Mouse (Mus musculus) macrophage (primary cell): ENCODE data around the gene Cyp1a1. TPM values are rescaled to one million over a fixed set of nuclear protein-coding genes. Genes with fewer than 3 reads are reported as not detected.
"Not testable (repeated sequence)": the region's sequence is repeated elsewhere in the genome, so short reads cannot be mapped to it uniquely, and the experiment has no call there.

Source experiments
- H3K27ac ChIP-seq: fragments of 350-480 bp; formaldehyde crosslinking; 2 replicates; pipeline ENCODE4 v1.9.0; 2021
- H3K36me3 ChIP-seq: fragments of 350-480 bp; formaldehyde crosslinking; 2 replicates; pipeline ENCODE4 v1.9.0; 2021; ENCODE audit errors: inconsistent target
- H3K4me3 ChIP-seq: fragments of 350-480 bp; formaldehyde crosslinking; 2 replicates; pipeline ENCODE4 v1.9.0; 2021; ENCODE audit errors: inconsistent target
- H3K79me2 ChIP-seq: fragments of 350-480 bp; formaldehyde crosslinking; 2 replicates; pipeline ENCODE4 v1.9.0; 2021; ENCODE audit errors: inconsistent target
- WGBS: methylation state at CpG from one replicate; pipeline ENCODE4 v1.1.7; 2026; ENCODE audit warnings: inconsistent platforms; ENCODE audit not compliant: missing documents; 5-methylcytosine and 5-hydroxymethylcytosine counted together
- polyA plus RNA-seq: library from polyadenylated mRNA; stranded (reverse); fragments of 250-400 nt; gene quantifications from 3 replicates; pipeline ENCODE4 v1.2.4, GENCODE M21; 2018; ENCODE audit warnings: inconsistent platforms

Cyp1a1 gene
- polyA plus RNA-seq, 1 experiment from 2014 or later, result not detected

DNA sequence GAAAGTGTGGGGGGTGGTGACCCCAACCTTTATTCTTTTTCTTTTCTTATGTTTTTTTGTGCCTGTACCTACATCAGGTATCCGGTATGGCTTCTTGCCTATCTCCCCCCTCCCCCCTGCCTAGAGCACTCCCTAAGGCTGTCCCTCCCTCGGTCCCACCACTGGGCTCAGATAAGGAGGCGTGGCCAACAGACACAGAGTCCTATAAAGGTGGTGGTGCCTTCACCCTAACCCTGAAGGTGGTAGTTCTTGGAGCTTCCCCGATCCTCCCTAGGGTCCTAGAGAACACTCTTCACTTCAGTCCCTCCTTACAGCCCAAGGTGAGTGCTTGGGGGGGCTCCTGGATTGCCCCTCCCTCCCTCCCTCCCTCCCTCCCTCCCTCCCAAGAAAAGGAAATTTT is 9.7 kb downstream of the Cyp1a1 start:
- Histone ChIP-seq H3K4me3 (no peak overlapping the region), H3K79me2 (no peaks in the 10 kb centered on the region), H3K36me3 (no peaks in the 10 kb centered on the region), H3K27ac (no peak overlapping the region)
- WGBS, result 48% methylated on average over 4 of the region's 4 CpGs

DNA sequence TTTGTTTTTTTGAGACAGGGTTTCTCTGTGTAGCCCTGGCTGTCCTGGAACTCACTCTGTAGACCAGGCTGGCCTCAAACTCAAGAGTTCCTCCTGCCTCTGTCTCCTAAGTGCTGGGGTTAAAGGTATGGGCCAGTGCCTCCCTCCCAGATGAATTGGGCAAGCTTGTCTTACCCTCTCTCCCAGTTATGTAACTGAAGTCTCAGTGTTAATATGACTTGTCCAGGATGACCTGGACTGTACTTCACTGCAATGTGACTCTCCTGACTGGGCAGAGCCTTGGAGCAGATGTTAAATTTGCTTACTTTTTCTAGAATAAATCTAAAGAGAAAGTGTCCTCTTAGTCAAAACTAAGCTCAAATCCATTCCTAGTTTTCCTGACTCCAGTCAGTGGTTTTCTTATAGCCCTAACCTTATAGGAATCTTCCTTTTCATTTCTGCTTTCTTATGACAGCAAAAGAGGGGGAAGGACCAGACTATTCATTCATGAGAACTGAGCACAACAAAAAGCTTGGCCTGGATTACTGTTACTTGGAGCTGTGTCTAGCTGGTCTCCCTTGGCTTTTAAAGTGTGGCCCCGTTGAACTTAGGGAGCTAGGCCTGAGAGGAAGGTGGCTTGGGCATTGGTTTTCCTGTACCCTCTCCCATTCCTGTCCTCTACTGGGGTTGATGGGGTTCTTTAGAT is 10.9 kb downstream of the Cyp1a1 start:
- H3K36me3 ChIP-seq, result no peaks in the 10 kb centered on the region
- no peak overlapping the region for H3K27ac ChIP-seq
- H3K79me2 ChIP-seq, result no peaks in the 10 kb centered on the region
- H3K4me3 ChIP-seq, result no peak overlapping the region
- 54% methylated on average over 1 of the region's 1 CpGs for WGBS

DNA sequence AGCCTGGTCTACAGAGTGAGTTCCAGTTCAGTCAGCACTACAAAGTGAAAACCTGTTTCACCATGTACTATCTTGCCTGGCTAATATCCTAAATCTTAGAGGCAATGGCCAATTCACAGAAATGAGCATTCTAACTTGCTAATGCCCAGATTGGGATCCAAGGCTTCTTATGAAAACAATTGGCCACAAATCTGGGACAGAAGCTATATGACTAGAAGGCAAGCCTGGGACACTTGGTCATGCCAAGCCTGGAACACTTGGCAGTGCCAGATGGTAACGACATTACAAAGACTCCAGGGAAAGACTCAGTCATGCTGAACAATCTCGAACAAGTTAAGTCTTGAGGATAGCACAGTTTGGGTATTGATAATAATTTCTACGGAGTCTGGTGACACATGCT is 18.8 kb downstream of the Cyp1a1 start:
- WGBS, result 98% methylated on average over 3 of the region's 3 CpGs
- no peak overlapping the region for H3K4me3 ChIP-seq
- H3K27ac ChIP-seq, result no peak overlapping the region
- peaks cover 30% of the 10 kb centered on the region for H3K79me2 ChIP-seq
- no peaks in the 10 kb centered on the region for H3K36me3 ChIP-seq

DNA sequence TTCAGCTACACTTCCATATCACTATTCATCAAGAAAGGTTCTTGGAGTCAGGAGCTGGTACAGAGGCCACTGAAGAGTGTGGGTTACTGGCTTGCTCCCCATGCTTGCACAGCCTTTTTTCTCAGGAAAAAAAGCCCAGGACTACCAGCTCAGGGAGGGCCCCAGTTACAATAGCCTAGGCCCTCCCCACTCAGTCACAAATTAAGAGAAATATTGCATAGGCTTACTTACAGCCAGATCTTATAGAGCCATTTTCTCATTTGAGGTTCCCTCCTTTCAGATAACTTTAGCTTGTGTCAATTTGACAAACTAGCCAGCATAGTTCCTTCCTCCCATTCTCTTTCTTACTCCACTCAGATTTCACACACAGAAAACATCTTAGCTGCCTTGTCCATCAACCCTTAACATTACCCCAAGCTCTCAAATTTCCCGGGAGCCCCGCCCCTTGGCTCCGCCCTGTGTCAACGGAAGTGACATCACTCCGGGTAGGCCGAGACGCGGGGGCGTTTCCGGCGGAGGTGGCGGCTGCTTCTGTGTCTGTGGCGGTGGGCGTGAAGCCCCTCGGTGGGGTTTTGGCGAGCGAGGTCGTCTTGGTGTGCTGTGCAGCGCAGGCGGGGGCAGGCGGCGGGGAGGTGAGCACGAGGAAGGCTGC is 20.5 kb downstream of the Cyp1a1 start, which contains the start of gene Edc3:
Gene Edc3 (plus strand): TSS at position 473 of the 652 bp plus-strand sequence.
- Histone ChIP-seq H3K4me3 (peak within 1 kb of the TSS; percentile 58), H3K36me3 (peaks cover 3% of the 10 kb centered on the region; the same call in 1 of the 2 replicates), H3K27ac (0 out of 2 replicates have a peak within 1 kb of the TSS, but pooled peaks have one; percentile 12), H3K79me2 (peaks cover 46% of the 10 kb centered on the region)
- WGBS, result 0% methylated on average over 22 of the region's 23 CpGs

DNA sequence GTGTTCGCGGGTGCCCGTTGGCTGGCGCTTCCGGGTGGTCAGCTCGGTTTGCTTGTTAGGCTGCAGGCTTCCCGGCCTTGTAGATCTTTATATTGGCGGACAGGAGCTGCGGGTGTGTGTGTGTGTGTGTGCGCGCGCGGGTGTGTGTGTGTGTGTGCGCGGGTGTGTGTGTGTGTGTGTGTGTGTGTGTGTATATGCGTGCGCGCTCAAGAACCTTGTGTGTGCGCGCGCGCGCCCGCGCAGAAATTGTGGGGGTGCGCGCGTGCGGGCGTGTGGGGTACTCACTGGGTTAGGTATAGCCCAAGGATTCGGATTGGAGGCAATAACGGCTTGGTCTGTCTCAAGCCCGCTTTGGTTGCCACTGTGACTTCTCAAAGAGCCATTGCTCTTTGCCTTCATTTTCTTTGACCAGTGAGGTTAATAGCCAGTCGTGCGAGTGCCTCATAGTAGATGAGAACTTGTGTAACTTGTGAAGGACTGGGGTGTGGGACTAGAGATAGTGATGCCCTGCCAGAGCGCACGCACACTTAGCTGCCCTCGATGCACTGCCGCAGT is 21.1 kb downstream of the Cyp1a1 start:
- H3K4me3 ChIP-seq, result peak overlapping the region; percentile 58
- peaks cover 8% of the 10 kb centered on the region; the same call in 1 of the 2 replicates for H3K36me3 ChIP-seq
- WGBS, result 3% methylated on average over 23 of the region's 39 CpGs
- 0 out of 2 replicates have a peak overlapping the region, but pooled peaks have one; percentile 12 for H3K27ac ChIP-seq
- H3K79me2 ChIP-seq, result peaks cover 46% of the 10 kb centered on the region

DNA sequence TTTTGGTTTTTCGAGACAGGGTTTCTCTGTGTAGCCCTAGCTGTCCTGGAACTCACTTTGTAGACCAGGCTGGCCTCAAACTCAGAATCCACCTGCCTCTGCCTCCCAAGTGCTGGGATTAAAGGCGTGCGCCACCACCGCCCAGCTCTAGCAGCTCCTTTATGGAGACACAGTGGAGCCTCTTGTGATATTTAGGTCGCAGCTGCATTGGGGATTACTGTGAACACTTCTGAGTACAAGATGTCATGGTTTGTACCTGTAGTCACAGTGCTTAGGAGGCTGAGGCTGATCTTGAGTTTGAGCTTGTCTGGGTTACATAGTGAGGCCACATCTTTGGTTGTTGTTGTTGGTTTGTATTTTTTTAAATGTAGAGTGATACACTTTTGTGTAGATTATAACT is 22.5 kb downstream of the Cyp1a1 start:
- 98% methylated on average over 4 of the region's 5 CpGs for WGBS
- H3K4me3 ChIP-seq, H3K27ac ChIP-seq: not testable (repeated sequence)
- Histone ChIP-seq H3K79me2 (peaks cover 46% of the 10 kb centered on the region), H3K36me3 (peaks cover 20% of the 10 kb centered on the region)

DNA sequence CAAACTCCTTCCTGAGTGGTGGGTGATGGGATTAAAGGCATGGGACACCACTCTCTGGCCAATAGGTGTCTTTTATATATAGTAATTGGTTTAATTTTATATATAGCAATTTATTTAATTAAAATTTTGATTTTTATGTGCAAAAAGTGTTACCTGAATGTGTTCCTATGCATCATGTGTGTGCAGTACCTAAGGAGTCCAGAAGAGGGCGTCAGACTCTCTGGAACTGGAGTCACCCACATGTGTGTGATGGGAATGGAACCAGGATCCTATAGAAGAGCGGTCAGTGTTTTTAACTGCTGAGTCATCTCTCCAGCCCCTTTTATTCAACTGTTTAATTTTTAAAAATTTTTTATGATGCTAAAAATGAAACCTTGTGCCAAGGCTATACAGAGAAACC is 24.5 kb downstream of the Cyp1a1 start:
- WGBS, result 85% methylated on average over 2 of the region's 2 CpGs
- no peak overlapping the region for H3K27ac ChIP-seq
- H3K36me3 ChIP-seq, result peaks cover 40% of the 10 kb centered on the region
- H3K4me3 ChIP-seq, result no peak overlapping the region
- peaks cover 46% of the 10 kb centered on the region for H3K79me2 ChIP-seq

DNA sequence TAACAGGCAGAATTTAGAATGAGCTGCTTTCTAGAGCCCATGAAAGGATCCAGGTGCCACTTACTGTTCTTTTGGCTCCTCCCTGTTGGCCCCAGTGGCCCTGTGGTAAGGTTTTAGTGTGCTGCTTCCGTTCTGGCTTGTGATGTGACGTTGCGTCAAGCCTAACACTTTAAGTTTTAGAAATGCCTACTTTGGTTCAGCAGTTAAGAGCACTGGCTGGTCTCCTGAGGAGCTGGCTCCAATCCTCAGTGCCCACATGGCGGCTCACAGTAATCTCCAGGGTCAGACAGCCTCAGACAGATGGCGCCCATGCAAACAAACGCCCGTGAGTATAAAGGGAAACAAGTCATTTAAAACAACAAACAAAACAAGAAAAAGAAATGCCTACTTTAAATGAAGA is 30.7 kb downstream of the Cyp1a1 start:
- WGBS, result 79% methylated on average over 7 of the region's 7 CpGs
- Histone ChIP-seq H3K36me3 (peaks cover 60% of the 10 kb centered on the region), H3K4me3 (no peak overlapping the region), H3K79me2 (peaks cover 30% of the 10 kb centered on the region; the same call in 1 of the 2 replicates), H3K27ac (no peak overlapping the region)

DNA sequence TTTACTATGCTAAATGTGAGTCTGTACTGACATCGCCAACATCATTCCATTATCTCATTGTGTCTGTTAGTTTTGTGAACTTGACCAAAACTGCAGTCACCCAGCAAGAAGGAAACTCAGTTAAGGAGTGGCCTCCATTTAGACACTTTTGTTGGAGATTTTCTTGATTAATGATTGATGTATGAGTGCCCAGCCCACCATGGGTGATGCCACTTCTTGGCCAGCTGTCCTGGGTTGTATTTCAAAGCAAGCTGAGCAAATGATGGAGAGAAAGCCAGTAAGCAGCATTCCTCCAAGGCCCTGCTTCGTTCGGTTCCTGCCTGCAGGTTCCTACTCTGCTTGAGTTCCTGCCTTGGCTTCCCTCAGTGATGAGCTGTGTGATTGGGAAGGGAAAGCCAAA is 33.0 kb downstream of the Cyp1a1 start:
- H3K79me2 ChIP-seq, result peaks cover 53% of the 10 kb centered on the region
- peaks cover 41% of the 10 kb centered on the region for H3K36me3 ChIP-seq
- 88% methylated on average over 3 of the region's 3 CpGs for WGBS
- no peak overlapping the region for H3K4me3 ChIP-seq
- H3K27ac ChIP-seq, result no peak overlapping the region

DNA sequence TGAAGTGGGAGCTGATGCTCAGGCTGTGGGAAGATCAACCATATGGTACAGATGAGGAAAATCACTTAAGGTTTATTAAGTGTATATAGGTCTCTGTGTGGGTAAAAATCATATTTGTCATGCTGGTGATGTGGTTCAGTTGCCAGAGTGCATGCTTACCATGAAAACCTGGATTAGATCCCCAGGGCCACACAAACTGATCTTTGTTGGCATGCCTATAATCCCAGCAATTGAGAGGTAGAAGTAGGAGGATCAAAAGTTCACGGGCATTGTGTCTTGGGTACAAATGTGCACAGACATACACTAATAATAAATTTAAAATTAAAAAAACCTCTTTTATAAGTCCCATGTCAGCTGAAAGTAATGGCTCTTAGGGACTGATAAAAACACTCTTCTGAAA is 34.6 kb downstream of the Cyp1a1 start:
- Histone ChIP-seq H3K27ac (no peak overlapping the region), H3K4me3 (no peak overlapping the region), H3K79me2 (peaks cover 63% of the 10 kb centered on the region), H3K36me3 (peaks cover 39% of the 10 kb centered on the region)
- 86% methylated on average over 1 of the region's 1 CpGs for WGBS

DNA sequence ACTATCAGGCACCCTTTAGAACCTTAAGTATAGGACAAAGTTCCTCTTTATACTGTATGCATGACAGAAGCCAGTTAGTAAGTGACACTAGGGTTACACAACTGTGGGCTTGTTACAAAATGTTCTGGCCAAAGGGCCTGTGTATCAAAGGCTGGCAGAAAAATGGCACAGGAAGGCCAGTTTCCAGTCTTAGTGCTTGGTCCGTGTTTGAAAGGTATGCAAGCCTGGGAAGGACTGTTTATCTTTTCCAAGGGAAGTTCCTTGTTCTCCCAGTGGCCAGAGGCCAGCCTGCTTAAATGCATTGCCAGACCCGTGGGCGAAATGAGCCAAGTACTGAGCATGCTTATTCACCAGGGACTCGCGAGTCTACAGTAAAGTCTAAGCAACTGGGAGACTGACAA is 35.6 kb downstream of the Cyp1a1 start:
- WGBS, result 22% methylated on average over 5 of the region's 5 CpGs
- Histone ChIP-seq H3K27ac (no peak overlapping the region), H3K36me3 (peaks cover 41% of the 10 kb centered on the region)

DNA sequence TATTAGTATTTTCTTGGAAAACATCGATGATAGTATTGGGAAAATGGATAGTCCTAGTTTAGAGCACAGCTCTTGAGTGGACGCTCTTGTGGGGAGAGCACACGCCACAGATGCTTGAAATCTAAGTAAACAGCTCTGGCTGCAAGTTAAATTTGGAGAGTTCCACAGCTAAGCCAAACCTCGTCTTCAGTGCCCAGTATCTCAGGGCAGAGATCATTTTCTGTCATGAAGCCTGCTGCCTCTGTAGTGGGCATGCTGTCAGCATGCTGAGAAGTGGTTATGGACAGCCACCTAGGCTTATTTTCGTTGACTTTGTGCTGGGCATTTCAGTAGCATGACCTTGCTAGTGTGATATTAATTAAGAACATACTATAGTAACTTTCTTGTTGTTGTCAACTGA is 36.1 kb downstream of the Cyp1a1 start:
- 82% methylated on average over 5 of the region's 5 CpGs for WGBS
- no peak overlapping the region for H3K4me3 ChIP-seq
- peaks cover 56% of the 10 kb centered on the region for H3K79me2 ChIP-seq
- no peak overlapping the region for H3K27ac ChIP-seq
- H3K36me3 ChIP-seq, result peaks cover 36% of the 10 kb centered on the region

More for the DNA sequence above, 35.6 kb downstream of the Cyp1a1 start:
- peaks cover 61% of the 10 kb centered on the region for H3K79me2 ChIP-seq
- no peak overlapping the region for H3K4me3 ChIP-seq

GRCm38 (mm10) chr9:57724701-57725100 is 37.0 kb downstream of the Cyp1a1 start:
- peaks cover 31% of the 10 kb centered on the region for H3K36me3 ChIP-seq
- no peak overlapping the region for H3K4me3 ChIP-seq
- H3K79me2 ChIP-seq, result peaks cover 50% of the 10 kb centered on the region
- 100% methylated on average over 3 of the region's 3 CpGs for WGBS
- no peak overlapping the region for H3K27ac ChIP-seq

- H3K27ac ChIP-seq, result no peak overlapping the region
- 100% methylated on average over 1 of the region's 1 CpGs for WGBS
- no peak overlapping the region for H3K4me3 ChIP-seq
- peaks cover 22% of the 10 kb centered on the region for H3K36me3 ChIP-seq
- peaks cover 63% of the 10 kb centered on the region for H3K79me2 ChIP-seq
Observed at GRCm38 (mm10) chr9:57728312-57728711, 40.6 kb downstream of the Cyp1a1 start.

- H3K79me2 ChIP-seq, result peaks cover 64% of the 10 kb centered on the region; the same call in 1 of the 2 replicates
- WGBS, result 98% methylated on average over 6 of the region's 6 CpGs
- H3K36me3 ChIP-seq, result no peaks in the 10 kb centered on the region; the same call in 1 of the 2 replicates
- no peak overlapping the region for H3K4me3 ChIP-seq
- no peak overlapping the region for H3K27ac ChIP-seq
Observed at GRCm38 (mm10) chr9:57733606-57734005, 45.9 kb downstream of the Cyp1a1 start.
